ENCODE assay signal across 10 mouse cellular contexts in the genomic region with DNA sequence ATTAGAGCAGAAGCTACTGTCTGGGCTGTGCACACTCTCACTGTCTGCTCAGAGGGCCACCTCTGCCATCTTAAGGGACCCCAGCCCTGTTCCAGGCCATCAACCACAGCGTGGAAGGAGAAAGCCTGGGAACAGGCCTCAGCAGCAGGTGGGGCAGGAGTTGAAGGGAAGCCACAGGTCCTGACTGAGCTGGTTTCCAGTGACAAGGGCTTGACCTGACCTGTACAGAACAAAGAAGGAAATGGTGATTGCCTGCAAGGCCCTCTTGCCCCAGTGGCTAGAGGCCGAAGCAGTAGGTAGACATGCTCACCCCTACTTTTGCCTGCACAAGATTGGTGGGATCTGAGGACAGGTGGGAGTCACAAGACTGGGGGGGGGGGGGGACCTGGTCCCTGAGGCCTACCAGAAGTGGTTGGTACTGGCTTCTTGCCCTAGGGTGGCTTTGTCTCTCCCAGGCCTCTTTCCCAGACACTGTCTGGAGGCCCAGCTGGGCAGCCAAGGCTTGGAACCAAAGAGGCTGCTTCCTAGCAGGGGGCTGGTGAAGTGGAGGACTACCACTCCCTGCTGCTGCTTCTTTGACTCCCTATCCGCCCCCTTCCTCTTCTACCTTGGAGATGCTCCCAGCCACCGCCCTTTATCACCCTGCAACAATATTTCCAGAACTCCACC. TPM values are rescaled to one million over a fixed set of nuclear protein-coding genes. Genes with fewer than 3 reads are reported as not detected.
DNase-seq lines count a peak whose midpoint lies in the region; ATAC-seq and TF ChIP-seq lines count a peak whose summit lies in the region.
"Had no signal": no experiment of that assay in that cellular context is flagged by ENCODE, and none has a peak within 500 bp of the region (broad histone marks: within the 10 kb centered on the region; RNA-seq: fewer than 3 reads in every experiment).

No protein-coding gene starts in this region.

- H3K27me3 ChIP-seq in heart, postnatal 0 days (ENCODE audit: control insufficient read depth, insufficient read depth, low read length): no peaks in the 10 kb centered on the region
- H3K27me3 ChIP-seq in lung, embryonic 16.5 days (ENCODE audit: control insufficient read depth, insufficient read depth, low read depth, low read length): no peaks in the 10 kb centered on the region
- H3K27me3 ChIP-seq in midbrain, embryonic 15.5 days (replicated peaks): no peaks in the 10 kb centered on the region

- intact Hi-C loops in gastrocnemius, postnatal 36 days (cut with DNase I): no loop called here
- intact Hi-C loops in left cerebral cortex, adult 2 months (cut with DNase I): no loop called here

- no peak for DNase-seq in heart, postnatal 0 days (ENCODE audit: low spot score)
- no peak for DNase-seq in heart, adult 11 months
- no peak for DNase-seq in lung, postnatal 4 days
- DNase-seq in ZHBTc4 (ENCODE audit: low read depth, low spot score): peak; percentile 75
- DNase-seq in gastrocnemius, postnatal 36 days: no peak
- DNase-seq in left cerebral cortex, adult 2 months (ENCODE audit: extremely low spot score in 1 of 2, low spot score in 2 of 2): no peak
- DNase-seq: cerebellum, adult 11 months; thymus, postnatal 14 days had no signal

- TF ChIP-seq CTCF in heart, postnatal 0 days (IDR thresholded peaks at IDR 0.05; ENCODE audit: low read depth): no peak
- TF ChIP-seq CTCF in left cerebral cortex, adult 2 months (IDR thresholded peaks at IDR 0.05): no peak

- 62% methylated on average over 4 of the region's 4 CpGs for WGBS in heart, postnatal 0 days
- WGBS in lung, embryonic 16.5 days: 73% methylated on average over 4 of the region's 4 CpGs
- WGBS in midbrain, embryonic 15.5 days: 91% methylated on average over 4 of the region's 4 CpGs

- no peaks in the 10 kb centered on the region for H3K9me3 ChIP-seq in heart, postnatal 0 days (replicated peaks; ENCODE audit: control insufficient read depth, low read length)
- no peaks in the 10 kb centered on the region for H3K9me3 ChIP-seq in lung, embryonic 16.5 days (ENCODE audit: control insufficient read depth, low read length)
- no peaks in the 10 kb centered on the region for H3K9me3 ChIP-seq in midbrain, embryonic 15.5 days

- no peak overlapping the region for H3K9ac ChIP-seq in heart, postnatal 0 days (replicated peaks; ENCODE audit: low read depth, low read length)
- no peak overlapping the region for H3K9ac ChIP-seq in lung, embryonic 16.5 days (ENCODE audit: low read length)
- no peak overlapping the region for H3K9ac ChIP-seq in midbrain, embryonic 15.5 days

- no peak for ATAC-seq in heart, postnatal 0 days (ENCODE audit: insufficient read depth, low read depth)
- ATAC-seq in lung, embryonic 16.5 days (ENCODE audit: low read depth): peak; percentile 21; the same call in 1 of the 2 replicates
- ATAC-seq in midbrain, embryonic 15.5 days (replicated peaks): 0 out of 2 replicates have a peak, but pooled peaks have one; percentile 19

- peak overlapping the region; percentile 58 for H3K27ac ChIP-seq in heart, postnatal 0 days (ENCODE audit: low read depth)
- H3K27ac ChIP-seq in lung, embryonic 16.5 days (ENCODE audit: low read length): peak overlapping the region; percentile 69
- no peak overlapping the region for H3K27ac ChIP-seq in midbrain, embryonic 15.5 days
- H3K27ac ChIP-seq in left cerebral cortex, adult 2 months: no peak overlapping the region

- no peaks in the 10 kb centered on the region for H3K36me3 ChIP-seq in heart, postnatal 0 days (replicated peaks; ENCODE audit: control insufficient read depth, insufficient read depth, low read length)
- H3K36me3 ChIP-seq in lung, embryonic 16.5 days (ENCODE audit: control insufficient read depth, insufficient read depth, low read length): no peaks in the 10 kb centered on the region
- H3K36me3 ChIP-seq in midbrain, embryonic 15.5 days (replicated peaks): no peaks in the 10 kb centered on the region

- H3K4me2 ChIP-seq in heart, postnatal 0 days (ENCODE audit: low read depth, low read length): no peak overlapping the region
- no peak overlapping the region for H3K4me2 ChIP-seq in lung, embryonic 16.5 days (ENCODE audit: low read depth, low read length)
- H3K4me2 ChIP-seq in midbrain, embryonic 15.5 days: no peak overlapping the region

- peaks cover 18% of the 10 kb centered on the region for H3K4me1 ChIP-seq in heart, postnatal 0 days (ENCODE audit: control insufficient read depth, insufficient read depth)
- H3K4me1 ChIP-seq in lung, embryonic 16.5 days (replicated peaks; ENCODE audit: control insufficient read depth, insufficient read depth, low read length): peaks cover 15% of the 10 kb centered on the region
- peaks cover 4% of the 10 kb centered on the region; the same call in 1 of the 2 replicates for H3K4me1 ChIP-seq in midbrain, embryonic 15.5 days

- TF ChIP-seq EP300 in heart, postnatal 0 days (IDR thresholded peaks at IDR 0.05; ENCODE audit: low read depth): no peak

- H3K4me3 ChIP-seq in heart, postnatal 0 days (ENCODE audit: low read depth, low read length): no peak overlapping the region
- no peak overlapping the region for H3K4me3 ChIP-seq in lung, embryonic 16.5 days (ENCODE audit: low read length)
- H3K4me3 ChIP-seq in midbrain, embryonic 15.5 days: no peak overlapping the region
- no peak overlapping the region for H3K4me3 ChIP-seq in left cerebral cortex, adult 2 months

RNA-seq across cellular contexts. Expression of gene Irf2bpl, which starts 12.8 kb away (rescaled TPM):
- total RNA-seq in heart, postnatal 0 days (2014; rRNA removed; ENCODE audit: low replicate concordance): 74.0 and 88.5 TPM in 2 replicates
- 26.4 and 30.0 TPM in 2 replicates for polyA plus RNA-seq in heart, postnatal 0 days (2015; fragmentation: Nextera tagmentation; extraction: Ambion mirVana)
- polyA plus RNA-seq in lung, embryonic 16.5 days (2015; fragmentation: Nextera tagmentation; extraction: Ambion mirVana): 28.8 and 34.2 TPM in 2 replicates
- polyA plus RNA-seq in midbrain, embryonic 15.5 days (2015; fragmentation: Nextera tagmentation; extraction: Ambion mirVana): 94.3 and 98.5 TPM in 2 replicates
- 10 to 100 TPM; 18.6 to 23.7 TPM for total RNA-seq in gastrocnemius, postnatal 36 days (2021)
- 10 to 100 TPM; 74.3 to 80.8 TPM for total RNA-seq in left cerebral cortex, adult 2 months (2021)

Comparison
In these comparisons a context has a peak if more than half of its experiments do, and no peak if none do; other contexts are left out.
1. H3K27ac ChIP-seq: peak in heart, postnatal 0 days (single experiment) and lung, embryonic 16.5 days (single experiment); none in midbrain, embryonic 15.5 days (single experiment) and left cerebral cortex, adult 2 months (single experiment).